Mouse (Mus musculus) gastrocnemius, postnatal 10 days (tissue): ENCODE data around the gene Acot6. TPM values are rescaled to one million over a fixed set of nuclear protein-coding genes. Genes with fewer than 3 reads are reported as not detected.
"Not testable (repeated sequence)": the region's sequence is repeated elsewhere in the genome, so short reads cannot be mapped to it uniquely, and the experiment has no call there.

ENCODE experiments used
- DNase-seq: peaks from one replicate; pipeline ENCODE4 v3.0.0; 2021; ENCODE audit warnings: mixed read lengths
- long read RNA-seq, 2 experiments: library from polyadenylated mRNA; stranded (forward); transcript quantifications; one replicate each; pipeline ENCODE4 v2.0.0; 2021
- total RNA-seq, 2 experiments: library from RNA; stranded (reverse); gene quantifications; 2 replicates each; pipeline ENCODE4 v1.2.3; 2021

Gene Acot6
- total RNA-seq: 1 to 10 TPM; 3.1 to 3.3 TPM
- long read RNA-seq, experiment 1, partial matches to known transcripts: 0 of 3 reads
- long read RNA-seq, experiment 1, other reads (novel, unspliced or antisense): 1 of 3 reads
- long read RNA-seq, experiment 2, partial matches to known transcripts: 0 of 1 reads
- long read RNA-seq, experiment 2, other reads (novel, unspliced or antisense): 0 of 1 reads

- peak; percentile 55 for DNase-seq
These were observed at the start of gene Acot6 for GRCm38 (mm10) chr12:84100604-84101492. Acot6 (plus strand) TSS chr12:84100654.

DNA sequence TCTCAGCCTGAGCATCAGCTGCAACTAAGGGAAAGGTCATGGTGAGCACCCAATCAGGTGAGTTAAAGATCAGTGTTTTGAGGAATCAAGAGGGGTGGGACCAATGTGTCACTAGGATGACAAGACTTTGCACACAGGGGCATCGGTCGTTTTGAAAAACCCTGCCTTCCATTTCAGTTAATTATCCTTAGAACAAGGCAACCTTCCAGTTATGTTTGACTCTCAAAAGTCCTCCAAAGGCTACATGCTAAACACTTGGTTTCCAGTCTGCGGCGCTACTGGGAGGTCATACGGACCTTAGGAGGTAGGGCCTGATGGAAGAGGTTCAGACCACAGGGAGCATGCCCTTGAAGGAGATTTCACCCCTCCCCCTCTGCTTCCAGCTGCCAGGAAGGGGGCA is 49.7 kb upstream of the Acot6 start:
- DNase-seq: not testable (repeated sequence)

GRCm38 (mm10) chr12:84051937-84052474 is 48.4 kb upstream of the Acot6 start, which contains the start of gene Acot3:
Acot3 (plus strand) TSS chr12:84052144.
- no peak for DNase-seq

DNA sequence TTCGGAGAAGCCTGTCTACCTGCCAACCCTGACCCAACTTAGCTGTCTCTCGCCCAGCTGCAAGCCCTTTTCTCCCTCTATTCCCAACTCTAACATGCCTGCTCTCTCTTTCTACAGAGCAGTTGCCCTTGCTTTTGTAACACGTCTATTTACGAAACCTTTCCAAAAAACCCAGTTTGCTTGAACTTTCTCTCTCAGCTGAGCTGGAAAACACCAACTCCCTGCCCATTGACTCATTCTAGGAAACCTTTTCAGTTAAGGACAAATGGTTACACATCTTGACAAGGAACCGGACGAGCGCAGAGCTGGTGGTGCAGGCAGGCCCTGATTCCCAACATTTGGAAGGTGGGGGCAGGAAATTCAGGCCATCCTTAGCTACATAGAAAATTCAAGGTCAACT is 47.8 kb upstream of the Acot6 start:
- no peak for DNase-seq

DNA sequence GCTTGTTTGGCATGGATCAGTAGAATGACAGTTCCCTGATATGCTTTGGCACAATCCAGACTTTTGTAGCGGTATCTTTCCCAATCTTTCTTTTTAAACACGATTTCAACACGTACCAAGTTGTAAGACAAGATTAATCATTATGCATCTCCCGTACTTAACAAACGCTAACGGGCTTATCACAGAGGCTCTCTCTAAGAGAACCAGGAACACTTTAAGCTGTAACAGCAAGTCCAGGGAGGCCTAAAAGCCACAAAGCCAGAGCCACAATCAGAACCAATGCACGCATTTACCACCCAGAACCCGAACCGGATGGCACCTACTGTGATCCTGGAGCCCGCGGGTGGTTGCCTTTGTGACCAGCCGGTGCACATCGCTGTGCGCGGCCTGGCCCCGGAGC is 47.3 kb upstream of the Acot6 start:
- no peak for DNase-seq

- no peak for DNase-seq
These were observed 46.6 kb upstream of the Acot6 start for GRCm38 (mm10) chr12:84053679-84054391.

DNA sequence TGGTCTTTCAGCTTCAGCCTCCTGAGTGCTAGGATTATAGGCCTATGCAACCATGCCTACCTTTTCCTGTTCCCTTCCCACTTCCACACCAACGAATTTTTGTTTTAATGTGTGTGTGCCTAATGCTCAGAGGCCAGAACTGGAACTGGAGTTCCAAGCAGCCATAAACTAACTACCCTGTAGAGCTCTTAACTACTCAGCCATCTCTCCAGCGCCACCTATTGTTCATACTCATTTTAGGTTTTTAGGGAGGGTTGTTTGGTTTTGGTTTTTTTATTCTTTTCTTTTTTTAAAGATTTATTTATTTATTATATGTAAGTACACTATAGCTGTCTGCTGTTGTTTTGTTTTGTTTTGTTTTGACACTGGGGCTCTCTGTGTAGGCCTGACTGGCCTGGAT is 39.5 kb upstream of the Acot6 start:
- DNase-seq: no peak

- DNase-seq: no peak
These were observed 38.1 kb upstream of the Acot6 start for GRCm38 (mm10) chr12:84062336-84062735.

- peak; percentile 16 for DNase-seq
These were observed 37.2 kb upstream of the Acot6 start for GRCm38 (mm10) chr12:84063228-84063627.

- no peak for DNase-seq
These were observed 36.6 kb upstream of the Acot6 start for GRCm38 (mm10) chr12:84063833-84064232.

- no peak for DNase-seq
These were observed 35.8 kb upstream of the Acot6 start for GRCm38 (mm10) chr12:84064621-84065020.

GRCm38 (mm10) chr12:84067752-84068151 is 32.7 kb upstream of the Acot6 start:
- DNase-seq: no peak

DNA sequence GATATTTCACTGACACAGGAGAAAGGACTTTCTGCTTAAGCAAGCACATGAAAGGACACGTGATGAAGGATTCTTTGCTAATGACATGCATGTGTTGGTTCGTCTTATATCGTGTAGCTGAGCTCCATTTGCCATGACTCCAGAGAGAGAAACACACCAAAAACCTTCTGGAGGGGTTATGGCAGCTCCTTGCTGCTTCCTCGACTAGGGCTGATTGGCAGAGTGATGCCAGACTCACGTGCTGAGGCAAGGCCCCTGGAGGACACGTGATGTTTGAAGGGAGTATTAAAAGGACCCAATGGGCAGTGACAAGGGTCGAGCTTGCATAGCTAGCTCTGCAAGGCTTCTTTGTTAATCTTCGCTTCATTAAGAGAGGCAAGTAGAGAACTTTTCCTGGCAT is 32.2 kb upstream of the Acot6 start:
- no peak for DNase-seq

- no peak for DNase-seq
These were observed 31.5 kb upstream of the Acot6 start, which contains the start of gene Acot5 for GRCm38 (mm10) chr12:84068986-84069385. Acot5 (plus strand) TSS chr12:84069325.

DNA sequence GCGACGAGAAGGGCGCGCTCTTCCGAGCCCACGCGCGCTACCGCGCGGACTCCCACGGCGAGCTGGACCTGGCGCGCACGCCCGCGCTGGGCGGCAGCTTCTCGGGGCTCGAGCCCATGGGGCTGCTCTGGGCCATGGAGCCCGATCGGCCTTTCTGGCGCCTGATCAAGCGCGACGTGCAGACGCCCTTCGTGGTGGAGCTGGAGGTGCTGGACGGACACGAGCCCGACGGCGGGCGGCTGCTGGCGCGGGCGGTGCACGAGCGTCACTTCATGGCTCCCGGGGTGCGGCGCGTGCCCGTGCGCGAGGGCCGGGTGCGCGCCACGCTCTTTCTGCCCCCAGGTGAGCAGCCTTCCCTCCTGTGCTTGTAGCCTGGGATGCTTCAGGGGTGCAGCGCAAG is 30.9 kb upstream of the Acot6 start:
- peak; percentile 34 for DNase-seq

DNA sequence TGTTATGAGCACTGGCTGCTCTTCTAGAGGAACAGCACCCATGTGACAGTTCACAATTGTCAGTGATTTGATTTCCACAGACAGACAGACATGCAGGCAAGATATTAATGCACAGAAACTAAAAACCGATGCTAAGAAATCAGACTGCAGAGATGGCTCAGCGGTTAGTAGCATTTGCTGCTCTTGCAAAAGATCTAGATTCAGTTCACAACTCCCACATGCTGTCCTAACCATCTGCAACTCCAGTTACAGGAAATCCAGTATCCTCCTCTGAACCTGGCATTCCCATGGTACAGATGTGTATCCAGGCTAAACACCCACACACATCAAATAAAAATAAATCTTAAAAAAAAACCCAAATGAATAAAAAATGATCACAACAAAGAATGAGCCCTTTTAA is 28.8 kb upstream of the Acot6 start:
- DNase-seq: no peak

DNA sequence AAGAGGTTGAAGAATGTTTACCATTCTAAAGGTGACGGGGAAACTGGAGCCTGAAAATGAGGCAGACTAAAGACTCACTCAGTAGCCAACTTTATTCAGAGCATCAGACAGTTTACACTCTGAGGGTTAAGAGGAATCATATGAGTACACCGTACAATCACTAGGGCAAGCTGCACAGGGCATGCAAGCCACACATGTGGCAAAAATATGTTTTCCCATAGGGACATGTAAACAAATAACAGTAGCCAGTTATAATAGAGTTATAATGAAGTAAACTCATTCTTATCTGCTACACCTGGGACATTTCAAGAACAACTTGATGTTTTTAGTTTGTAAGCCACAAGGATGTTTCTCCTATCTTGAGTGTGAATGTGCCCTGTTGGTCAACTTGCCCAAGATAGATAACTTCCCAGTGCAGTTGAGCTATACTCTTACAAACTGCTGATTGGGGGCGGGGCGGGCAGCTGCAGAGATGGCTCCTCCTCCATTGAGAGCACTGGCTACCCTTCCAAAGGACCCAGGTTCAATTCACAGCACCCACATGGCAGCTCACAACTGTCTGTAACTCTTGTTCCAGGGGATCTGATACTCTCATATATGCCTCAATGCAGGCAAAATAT is 23.0 kb upstream of the Acot6 start:
- no peak for DNase-seq

DNA sequence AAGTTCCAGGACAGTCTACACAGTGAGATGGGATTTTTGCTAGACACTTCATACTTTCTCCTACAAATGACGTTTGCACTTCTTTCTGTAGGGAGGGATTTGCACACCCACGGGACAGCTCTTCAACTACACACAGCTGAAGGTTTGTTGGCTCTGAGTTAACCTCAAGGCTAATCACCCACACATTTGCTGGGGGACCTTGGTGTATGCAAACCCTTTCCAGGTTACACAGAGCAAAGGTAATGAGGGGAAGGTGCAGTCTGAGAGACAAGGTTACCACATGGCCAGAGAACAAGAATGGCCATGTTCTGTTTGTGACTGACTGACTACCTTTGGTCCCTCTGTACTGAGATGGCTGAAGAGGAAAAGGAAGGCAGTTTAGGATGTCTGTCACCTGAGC is 16.6 kb upstream of the Acot6 start:
- DNase-seq: no peak

GRCm38 (mm10) chr12:84084581-84084980 is 15.9 kb upstream of the Acot6 start:
- DNase-seq: no peak

GRCm38 (mm10) chr12:84094666-84095065 is 5.8 kb upstream of the Acot6 start:
- not testable (repeated sequence) for DNase-seq

DNA sequence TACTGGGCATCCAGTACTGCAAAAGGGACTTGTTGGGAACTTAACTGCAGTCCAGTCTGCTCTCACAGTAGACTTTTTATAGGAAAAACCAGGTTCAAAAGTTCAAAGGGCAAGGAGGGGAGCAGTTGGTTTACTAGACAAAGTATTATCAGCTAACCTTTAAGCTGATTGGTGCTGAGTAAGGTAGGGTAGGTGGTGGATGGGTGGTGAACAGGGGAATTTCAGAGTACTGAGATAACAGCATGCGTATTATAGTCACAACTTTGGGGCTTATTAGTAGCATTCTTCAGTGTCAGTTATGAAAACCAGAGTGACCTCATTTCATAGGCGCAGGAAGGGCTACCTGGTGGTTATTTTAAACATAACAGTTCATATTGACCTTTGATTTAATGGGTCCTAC is 849 bp upstream of the Acot6 start:
- no peak for DNase-seq

DNA sequence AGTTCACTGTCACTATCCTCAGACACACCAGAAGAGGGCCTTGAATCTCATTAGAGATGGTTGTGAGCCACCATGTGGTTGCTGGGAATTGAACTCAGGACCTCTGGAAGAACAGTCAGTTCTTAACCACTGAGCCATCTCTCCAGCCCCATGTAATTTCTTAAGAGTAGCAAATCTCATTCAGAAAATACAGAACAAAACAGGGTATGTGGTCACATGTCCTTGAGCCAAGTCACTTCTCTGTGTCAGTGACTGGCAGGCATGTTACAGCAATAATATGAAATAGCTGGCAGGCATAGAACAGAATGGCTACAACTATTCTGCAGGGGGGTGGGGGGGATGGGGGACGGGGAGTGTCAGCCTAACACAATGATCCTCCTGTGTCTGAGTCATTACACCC is 383 bp upstream of the Acot6 start:
- no peak for DNase-seq
